Comparison of ENCODE assay signal across 8 mouse cellular contexts in genomic region chr4:128715241-128716204, GRCm38 (mm10). TPM values are rescaled to one million over a fixed set of nuclear protein-coding genes. Genes with fewer than 3 reads are reported as not detected.
DNase-seq lines count a peak whose midpoint lies in the region; ATAC-seq and TF ChIP-seq lines count a peak whose summit lies in the region.

No protein-coding gene starts in this region.

- H3K4me1 ChIP-seq in intestine, embryonic 14.5 days (replicated peaks; ENCODE audit: control insufficient read depth, insufficient read depth, low read length), result peaks cover 41% of the 10 kb centered on the region
- H3K4me1 ChIP-seq in intestine, postnatal 0 days (replicated peaks; ENCODE audit: control insufficient read depth, insufficient read depth, low read length), result no peaks in the 10 kb centered on the region
- peaks cover 39% of the 10 kb centered on the region for H3K4me1 ChIP-seq in intestine, embryonic 16.5 days (ENCODE audit: control insufficient read depth, insufficient read depth, low read length)
- peaks cover 33% of the 10 kb centered on the region for H3K4me1 ChIP-seq in lung, embryonic 14.5 days (ENCODE audit: insufficient read depth)

- H3K9ac ChIP-seq in intestine, embryonic 14.5 days (ENCODE audit: low read length), result 0 out of 2 replicates have a peak overlapping the region, but pooled peaks have one; percentile 14
- no peak overlapping the region for H3K9ac ChIP-seq in intestine, postnatal 0 days (ENCODE audit: low read depth, low read length)
- peak overlapping the region; percentile 31; the same call in 1 of the 2 replicates for H3K9ac ChIP-seq in intestine, embryonic 16.5 days (ENCODE audit: low read depth, low read length)
- peak overlapping the region; percentile 24 for H3K9ac ChIP-seq in lung, embryonic 14.5 days

- no peak for TF ChIP-seq CTCF in intestine, postnatal 0 days (IDR thresholded peaks at IDR 0.05; ENCODE audit: low read depth)
- no peak for TF ChIP-seq CTCF in lung, embryonic 14.5 days (IDR thresholded peaks at IDR 0.05; ENCODE audit: low read depth)

- peak overlapping the region; percentile 28 for H3K4me2 ChIP-seq in intestine, embryonic 14.5 days (ENCODE audit: low read length)
- H3K4me2 ChIP-seq in intestine, postnatal 0 days (replicated peaks; ENCODE audit: low read depth), result no peak overlapping the region
- no peak overlapping the region; the same call in 1 of the 2 replicates for H3K4me2 ChIP-seq in intestine, embryonic 16.5 days (ENCODE audit: low read depth, low read length)
- peak overlapping the region; percentile 51 for H3K4me2 ChIP-seq in lung, embryonic 14.5 days

- peak overlapping the region; percentile 85 for H3K27ac ChIP-seq in intestine, embryonic 14.5 days (ENCODE audit: low read depth)
- H3K27ac ChIP-seq in intestine, postnatal 0 days (ENCODE audit: low read depth, low read length), result no peak overlapping the region
- peak overlapping the region; percentile 52 for H3K27ac ChIP-seq in intestine, embryonic 16.5 days (ENCODE audit: low read length)
- H3K27ac ChIP-seq in lung, embryonic 14.5 days (ENCODE audit: low read depth), result peak overlapping the region; percentile 88

- ATAC-seq in intestine, embryonic 14.5 days (replicated peaks; ENCODE audit: low FRiP score, low TSS enrichment, low read depth), result peak; percentile 58
- no peak for ATAC-seq in intestine, postnatal 0 days
- peak; percentile 60 for ATAC-seq in intestine, embryonic 16.5 days
- peak; percentile 72 for ATAC-seq in lung, embryonic 14.5 days (ENCODE audit: insufficient read depth)

- peak; percentile 85 for DNase-seq in intestine, embryonic 14.5 days (ENCODE audit: low spot score)
- peak; percentile 95 for DNase-seq in embryo, embryonic 11 days
- peak; percentile 87 for DNase-seq in lung, embryonic 14.5 days
- peak; percentile 67 for DNase-seq in right cerebral cortex, postnatal 14 days
- no peak for DNase-seq in urinary bladder, adult 2 months (ENCODE audit: low spot score)
- no peak for DNase-seq in ovary, adult 18-20 months (ENCODE audit: low spot score)

- no peaks in the 10 kb centered on the region for H3K9me3 ChIP-seq in intestine, embryonic 14.5 days (ENCODE audit: control insufficient read depth, low read length)
- H3K9me3 ChIP-seq in intestine, postnatal 0 days (ENCODE audit: control insufficient read depth), result no peaks in the 10 kb centered on the region
- H3K9me3 ChIP-seq in intestine, embryonic 16.5 days (ENCODE audit: control insufficient read depth, low read length), result no peaks in the 10 kb centered on the region
- H3K9me3 ChIP-seq in lung, embryonic 14.5 days (ENCODE audit: low read depth, low read length), result no peaks in the 10 kb centered on the region

- H3K4me3 ChIP-seq in intestine, embryonic 14.5 days (ENCODE audit: low read depth, low read length), result no peak overlapping the region
- no peak overlapping the region for H3K4me3 ChIP-seq in intestine, postnatal 0 days (ENCODE audit: low read depth, low read length)
- H3K4me3 ChIP-seq in intestine, embryonic 16.5 days (ENCODE audit: low read length), result no peak overlapping the region
- H3K4me3 ChIP-seq in lung, embryonic 14.5 days (ENCODE audit: low read depth, low read length), result no peak overlapping the region

- no peaks in the 10 kb centered on the region for H3K36me3 ChIP-seq in intestine, embryonic 14.5 days (ENCODE audit: control insufficient read depth, insufficient read depth, low read length)
- H3K36me3 ChIP-seq in intestine, postnatal 0 days (ENCODE audit: control insufficient read depth, insufficient read depth), result 0 out of 2 replicates have a peak, but pooled peaks cover 6% of the 10 kb centered on the region
- H3K36me3 ChIP-seq in intestine, embryonic 16.5 days (ENCODE audit: control insufficient read depth, insufficient read depth, low read length), result peaks cover 2% of the 10 kb centered on the region; the same call in 1 of the 2 replicates
- H3K36me3 ChIP-seq in lung, embryonic 14.5 days (ENCODE audit: insufficient read depth), result peaks cover 13% of the 10 kb centered on the region; the same call in 1 of the 2 replicates

- no peaks in the 10 kb centered on the region for H3K27me3 ChIP-seq in intestine, embryonic 14.5 days (replicated peaks; ENCODE audit: control insufficient read depth, insufficient read depth, low read length)
- no peaks in the 10 kb centered on the region for H3K27me3 ChIP-seq in intestine, postnatal 0 days (replicated peaks; ENCODE audit: control insufficient read depth, insufficient read depth, low read length)
- no peaks in the 10 kb centered on the region for H3K27me3 ChIP-seq in intestine, embryonic 16.5 days (replicated peaks; ENCODE audit: control insufficient read depth, insufficient read depth, low read length)
- H3K27me3 ChIP-seq in lung, embryonic 14.5 days (ENCODE audit: insufficient read depth, low read length), result no peaks in the 10 kb centered on the region

- WGBS in intestine, embryonic 14.5 days, result 5% methylated on average over 14 of the region's 14 CpGs
- 34% methylated on average over 14 of the region's 14 CpGs for WGBS in intestine, postnatal 0 days
- WGBS in intestine, embryonic 16.5 days, result 18% methylated on average over 14 of the region's 14 CpGs
- WGBS in lung, embryonic 14.5 days, result 9% methylated on average over 14 of the region's 14 CpGs

RNA-seq across cellular contexts. Expression of gene A3galt2, which starts 39.6 kb away (rescaled TPM):
- 0.16 and 0.35 TPM in 2 replicates for polyA plus RNA-seq in intestine, embryonic 14.5 days (2014; fragmentation: Nextera tagmentation; extraction: Ambion mirVana)
- not detected in 2 replicates for polyA plus RNA-seq in intestine, postnatal 0 days (2015; fragmentation: Nextera tagmentation; extraction: Ambion mirVana)
- 0.07 and 0.09 TPM in 2 replicates for polyA plus RNA-seq in intestine, embryonic 16.5 days (2015; fragmentation: Nextera tagmentation; extraction: Ambion mirVana)
- 0.17 and 0.30 TPM in 2 replicates for polyA plus RNA-seq in lung, embryonic 14.5 days (2014; fragmentation: Nextera tagmentation; extraction: Ambion mirVana)
- polyA plus RNA-seq in urinary bladder, adult 2 months (2012; rRNA removed), result 0.28 and 0.33 TPM in 2 replicates

Comparison
In these comparisons a context has a peak if more than half of its experiments do, and no peak if none do; other contexts are left out.
1. H3K4me2 ChIP-seq: peak in intestine, embryonic 14.5 days (single experiment) and lung, embryonic 14.5 days (single experiment); none in intestine, postnatal 0 days (single experiment) and intestine, embryonic 16.5 days (single experiment).
2. DNase-seq: peak in intestine, embryonic 14.5 days (single experiment), embryo, embryonic 11 days (single experiment), lung, embryonic 14.5 days (single experiment) and right cerebral cortex, postnatal 14 days (single experiment); none in urinary bladder, adult 2 months (single experiment) and ovary, adult 18-20 months (single experiment).